Mouse (Mus musculus) frontal cortex, postnatal 14 days (tissue): ENCODE measurements around the gene Eef1akmt3.
"Not testable (repeated sequence)": the region's sequence is repeated elsewhere in the genome, so short reads cannot be mapped to it uniquely, and the experiment has no call there.

Experiments
- DNase-seq, 2 experiments: peaks; one replicate each; pipeline ENCODE4 v3.0.0; 2022; ENCODE audit warnings: low spot score in 2 of 2

Gene Eef1akmt3

GRCm38 (mm10) chr10:127041274-127041766, at the start of gene Eef1akmt3, which contains the start of gene Mettl1:
Gene Eef1akmt3, minus strand, starts transcription at chr10:127041513.
Gene Mettl1, plus strand, starts transcription at chr10:127041414.
- DNase-seq = peak in 1 of 2 experiments; percentile 35

DNA sequence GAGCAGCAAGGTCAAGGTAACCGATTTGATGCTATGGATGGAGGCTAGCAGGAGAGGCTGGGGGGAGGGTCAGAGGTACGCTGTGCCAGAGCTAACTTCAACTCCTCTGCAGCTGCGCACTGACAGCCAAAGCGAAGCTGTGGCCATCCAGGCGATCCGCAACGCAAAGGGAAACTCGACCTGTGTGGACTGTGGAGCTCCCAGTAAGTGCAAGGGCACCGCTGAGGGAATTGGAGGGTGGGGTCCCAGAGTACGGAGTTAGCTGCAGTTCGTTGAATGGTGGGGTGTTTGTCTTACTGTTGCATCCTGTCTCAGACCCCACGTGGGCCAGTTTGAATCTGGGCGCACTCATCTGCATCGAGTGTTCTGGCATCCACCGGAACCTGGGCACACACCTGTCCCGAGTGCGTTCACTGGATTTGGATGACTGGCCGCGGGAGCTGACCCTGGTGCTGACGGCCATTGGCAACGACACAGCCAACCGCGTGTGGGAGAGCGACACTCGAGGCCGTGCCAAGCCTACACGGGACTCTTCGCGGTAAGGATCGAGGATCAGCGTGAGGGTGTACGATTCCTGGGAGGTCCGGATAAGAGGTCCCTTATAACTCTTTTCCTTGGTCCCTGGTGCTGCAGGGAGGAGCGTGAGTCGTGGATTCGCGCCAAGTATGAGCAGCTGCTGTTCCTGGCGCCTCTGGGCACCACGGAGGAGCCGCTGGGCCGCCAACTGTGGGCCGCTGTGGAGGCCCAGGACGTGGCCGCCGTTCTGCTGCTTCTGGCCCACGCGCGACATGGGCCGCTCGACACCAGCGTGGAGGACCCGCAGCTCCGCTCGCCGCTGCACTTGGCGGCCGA, 49.5 kb upstream of the Eef1akmt3 start:
- DNase-seq = no peak

GRCm38 (mm10) chr10:127085633-127086032, 44.3 kb upstream of the Eef1akmt3 start:
- DNase-seq = no peak

GRCm38 (mm10) chr10:127085052-127085451, 43.7 kb upstream of the Eef1akmt3 start:
- no peak for DNase-seq

DNA sequence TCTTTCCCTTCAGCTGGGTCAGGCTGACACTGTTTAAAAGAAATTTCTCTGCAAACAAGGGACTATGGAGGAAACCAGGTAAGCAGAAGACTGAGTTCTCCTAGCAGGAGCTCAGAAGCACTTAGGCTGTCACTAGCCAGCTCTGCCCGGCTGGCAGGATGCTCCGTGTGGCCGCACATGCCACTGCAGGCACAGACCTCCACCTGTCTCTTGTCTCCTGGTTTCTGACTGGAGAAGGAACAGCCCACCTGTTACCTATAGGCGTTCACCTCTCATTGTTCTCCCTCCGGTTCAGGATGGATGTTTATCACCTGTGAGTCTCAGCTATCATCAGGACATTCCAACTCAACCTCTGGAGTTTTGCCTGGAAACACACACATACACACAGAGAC, 42.6 kb upstream of the Eef1akmt3 start:
- no peak for DNase-seq

DNA sequence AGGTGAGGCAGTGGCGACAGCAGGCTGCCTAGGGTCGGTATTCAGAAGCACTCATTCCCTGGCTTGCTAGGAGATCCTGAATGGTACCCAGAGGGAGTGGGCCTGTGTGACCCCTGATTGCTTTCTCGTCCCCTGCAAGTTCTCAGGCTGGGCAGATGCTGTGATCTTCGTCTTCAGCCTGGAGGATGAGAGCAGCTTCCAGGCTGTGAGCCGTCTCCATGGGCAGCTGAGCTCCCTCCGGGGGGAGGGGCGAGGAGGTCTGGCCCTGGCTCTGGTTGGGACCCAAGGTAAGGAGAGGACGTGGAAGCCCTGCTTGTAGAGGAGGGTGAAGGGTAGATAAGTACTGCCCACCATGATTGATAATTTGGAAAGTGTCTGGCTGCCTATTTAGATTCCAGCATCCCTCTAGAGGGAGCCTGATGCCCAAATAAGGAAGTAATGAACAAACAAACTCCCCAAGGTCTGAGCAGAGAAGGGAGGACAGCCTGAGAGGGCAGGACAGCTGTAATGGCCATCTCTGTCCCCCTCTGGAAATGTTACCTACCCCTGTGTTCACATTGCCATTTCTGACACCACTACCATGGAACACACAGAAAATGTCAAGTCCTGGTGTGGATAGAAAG, 42.1 kb upstream of the Eef1akmt3 start:
- no peak for DNase-seq

GRCm38 (mm10) chr10:127081996-127082620, 40.8 kb upstream of the Eef1akmt3 start:
- no peak for DNase-seq

GRCm38 (mm10) chr10:127080901-127081780, 39.8 kb upstream of the Eef1akmt3 start:
- no peak for DNase-seq

DNA sequence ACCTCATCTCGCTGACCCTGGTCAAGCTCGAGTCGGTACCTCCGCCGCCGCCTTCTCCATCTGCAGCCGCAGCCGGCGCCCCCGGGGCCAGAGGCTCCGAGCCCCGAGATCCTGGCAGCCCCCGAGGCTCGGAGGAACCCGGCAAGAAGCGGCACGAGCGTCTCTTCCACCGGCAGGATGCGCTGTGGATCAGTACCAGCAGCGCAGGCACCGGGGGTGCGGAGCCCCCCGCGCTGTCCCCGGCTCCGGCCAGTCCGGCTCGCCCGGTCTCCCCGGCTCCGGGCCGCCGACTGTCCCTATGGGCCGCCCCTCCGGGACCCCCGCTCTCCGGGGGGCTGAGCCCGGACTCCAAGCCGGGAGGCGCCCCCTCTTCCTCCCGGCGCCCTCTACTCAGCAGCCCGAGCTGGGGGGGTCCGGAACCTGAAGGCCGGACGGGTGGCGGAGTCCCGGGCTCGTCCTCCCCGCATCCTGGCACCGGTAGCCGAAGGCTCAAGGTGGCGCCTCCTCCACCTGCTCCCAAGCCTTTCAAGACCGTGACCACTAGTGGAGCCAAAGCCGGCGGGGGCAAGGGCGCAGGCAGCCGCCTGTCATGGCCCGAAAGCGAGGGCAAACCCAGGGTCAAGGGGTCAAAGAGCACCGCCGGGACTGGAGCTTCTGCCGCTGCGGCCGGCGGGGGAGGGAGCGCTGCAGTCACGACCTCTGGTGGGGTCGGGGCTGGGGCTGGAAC, 38.5 kb upstream of the Eef1akmt3 start:
- no peak for DNase-seq

GRCm38 (mm10) chr10:127078677-127079575, 37.6 kb upstream of the Eef1akmt3 start:
- no peak for DNase-seq

DNA sequence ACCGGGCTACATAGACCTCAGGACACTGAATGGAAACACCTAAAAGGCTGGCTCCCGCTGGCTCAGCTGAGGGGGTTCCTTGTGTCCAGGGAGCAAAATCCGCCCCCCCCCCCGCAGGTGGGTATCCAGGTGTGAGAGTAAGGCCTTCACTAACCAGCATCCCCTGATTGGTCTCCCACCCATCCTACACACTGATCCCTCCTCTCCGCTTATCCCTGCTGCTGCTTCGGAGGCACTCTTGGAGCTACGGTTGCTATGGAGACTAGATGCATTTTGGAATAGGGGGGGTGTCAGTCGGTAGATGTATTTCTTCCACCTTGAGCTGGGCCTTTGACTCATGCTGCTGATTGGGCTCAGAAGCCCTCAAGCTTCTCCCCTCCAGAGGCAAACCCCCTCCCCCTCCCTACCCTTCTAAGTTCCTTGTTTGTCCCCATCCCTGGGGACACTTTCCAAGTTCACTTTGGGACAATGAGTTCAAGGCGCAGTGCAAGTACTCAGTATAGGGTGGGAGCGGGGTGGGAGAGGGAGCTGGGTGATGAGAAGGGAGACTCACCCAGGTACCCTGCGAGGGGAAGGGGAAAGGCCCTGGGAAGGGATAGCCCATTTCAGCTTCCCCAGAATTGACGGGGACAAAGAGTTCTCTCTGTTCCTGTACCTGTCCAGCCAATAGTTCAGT, 36.8 kb upstream of the Eef1akmt3 start:
- DNase-seq = no peak

GRCm38 (mm10) chr10:127077515-127077914, 36.2 kb upstream of the Eef1akmt3 start:
- DNase-seq = no peak

GRCm38 (mm10) chr10:127076082-127076481, 34.8 kb upstream of the Eef1akmt3 start:
- DNase-seq = no peak

DNA sequence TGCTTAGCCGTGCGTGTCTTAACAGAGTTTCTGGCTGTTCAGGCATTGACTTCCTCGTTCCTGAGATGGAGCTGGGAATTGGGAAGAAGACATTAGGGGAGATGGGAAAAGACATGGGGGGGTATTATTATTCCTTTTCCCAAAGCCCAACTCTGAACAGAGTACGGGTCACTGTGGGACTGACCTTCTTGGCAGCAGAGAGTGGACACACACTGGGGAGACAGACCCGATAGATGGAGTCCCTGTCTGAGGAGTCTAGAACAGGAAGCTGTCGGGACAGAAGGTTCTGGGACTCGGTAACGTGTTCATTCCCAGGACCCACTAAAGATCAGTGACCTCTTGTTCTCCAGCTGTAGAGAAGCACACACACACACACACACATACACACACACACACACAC, 34.3 kb upstream of the Eef1akmt3 start:
- DNase-seq = no peak

DNA sequence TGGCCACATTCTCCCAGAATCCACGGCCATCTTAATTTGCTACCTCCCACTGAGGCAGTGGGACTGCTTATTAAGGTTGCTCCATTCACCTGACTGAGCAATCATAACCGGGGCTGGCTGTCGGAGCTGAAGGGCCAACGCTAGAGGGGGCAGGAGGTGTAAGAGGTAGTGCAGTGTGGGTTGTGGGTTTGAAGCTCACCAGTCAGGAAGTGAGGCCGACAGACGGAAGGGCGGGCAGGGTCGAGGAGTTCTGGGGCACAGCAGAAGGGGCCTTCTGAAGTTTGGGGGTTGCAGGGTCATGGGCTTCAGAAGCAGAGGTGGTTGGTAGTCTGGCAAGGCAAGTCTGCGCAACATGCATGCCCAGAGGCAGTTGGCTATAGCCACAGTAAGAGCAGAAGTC, 33.8 kb upstream of the Eef1akmt3 start, which contains the start of gene Agap2:
Agap2 (plus strand) TSS at position 205 of the 400 bp plus-strand sequence.
- no peak for DNase-seq

DNA sequence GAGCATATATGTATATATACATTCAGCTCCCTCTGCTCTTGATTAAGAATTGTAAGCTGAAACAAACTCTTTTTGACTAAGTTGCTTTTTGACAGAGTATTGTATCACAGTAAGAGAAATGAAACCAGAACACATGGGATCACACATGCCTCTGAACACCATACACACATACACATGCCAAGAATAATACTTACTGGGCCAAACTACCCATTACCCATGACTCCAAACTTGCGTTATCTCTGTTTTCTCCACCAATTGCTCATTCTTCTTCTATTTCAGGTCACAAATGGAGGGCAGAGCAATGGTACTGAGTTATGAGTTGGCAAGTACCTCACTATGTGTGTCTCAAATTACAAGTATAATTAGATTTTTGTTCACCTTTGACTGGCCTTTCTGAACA, 32.7 kb upstream of the Eef1akmt3 start:
- no peak for DNase-seq

DNA sequence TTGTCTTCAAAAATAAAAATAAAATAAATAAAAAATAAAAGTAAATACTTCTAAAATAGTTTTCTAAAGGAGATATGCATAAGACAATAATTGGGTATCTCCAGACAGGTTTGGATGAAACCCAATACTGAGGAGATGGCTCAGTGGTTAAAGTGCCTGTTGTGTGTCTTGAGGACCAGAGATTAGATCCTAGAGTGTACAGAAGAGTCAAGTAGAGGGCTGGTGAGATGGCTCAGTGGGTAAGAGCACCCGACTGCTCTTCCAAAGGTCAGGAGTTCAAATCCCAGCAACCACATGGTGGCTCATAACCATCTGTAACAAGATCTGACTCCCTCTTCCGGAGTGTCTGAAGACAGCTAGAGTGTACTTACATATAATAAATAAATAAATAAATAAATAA, 31.7 kb upstream of the Eef1akmt3 start:
- not testable (repeated sequence) for DNase-seq

GRCm38 (mm10) chr10:127072270-127072669, 31.0 kb upstream of the Eef1akmt3 start:
- DNase-seq = not testable (repeated sequence)

GRCm38 (mm10) chr10:127071203-127071602, 29.9 kb upstream of the Eef1akmt3 start:
- DNase-seq = no peak
